Mouse (Mus musculus): ENCODE data around the gene Nfya.

Gene Nfya

DNA sequence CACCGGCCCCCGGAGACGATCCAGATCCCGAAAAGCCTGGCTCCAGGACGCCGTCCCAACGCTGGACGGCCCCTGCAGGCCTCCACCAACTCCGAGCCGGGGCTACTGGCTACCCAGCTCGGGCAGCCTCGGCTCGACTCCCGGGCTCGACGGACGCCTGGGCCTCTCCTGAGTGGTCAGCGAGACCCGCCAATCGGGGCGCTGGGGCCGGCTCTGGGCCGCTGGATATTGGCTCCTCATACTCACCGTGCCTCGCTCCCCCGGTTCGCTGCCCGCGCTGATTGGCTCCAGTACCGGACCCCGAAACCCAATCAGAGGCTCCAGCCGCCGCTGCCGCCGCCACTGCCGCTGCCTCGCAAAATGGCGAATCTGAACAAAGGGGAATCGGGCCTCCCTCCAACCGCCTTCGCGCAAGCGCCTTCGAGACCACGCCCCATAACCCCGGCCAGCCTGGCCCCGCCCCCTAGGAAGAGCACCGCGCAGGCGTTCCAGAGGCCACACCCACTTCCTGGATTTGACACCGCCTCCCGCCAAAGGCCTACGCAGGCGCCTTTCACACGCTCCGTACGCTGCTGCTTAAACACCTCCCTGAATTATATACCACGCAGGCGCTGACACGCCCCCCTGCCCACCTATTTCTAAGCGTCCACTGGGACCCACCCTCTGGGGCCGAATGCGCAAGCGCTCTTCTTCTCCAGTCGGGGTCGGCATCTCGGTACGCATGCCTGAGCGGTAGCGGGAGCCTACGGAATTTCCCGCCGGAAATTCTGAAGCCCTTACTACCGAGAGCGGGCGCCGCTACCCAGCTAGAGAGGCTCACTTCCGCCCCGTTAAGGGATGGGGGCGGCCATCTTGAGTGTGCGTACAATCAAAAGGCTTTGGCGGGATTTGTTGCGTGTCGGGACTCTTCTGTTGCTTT is at the start of gene Nfya, which contains the start of gene Oard1:
Gene Nfya, minus strand, starts transcription at position 527 of the 919 bp plus-strand sequence.
Gene Oard1, plus strand, starts transcription at position 635 of the 919 bp plus-strand sequence.
- DNase-seq = peak; percentile 100

DNA sequence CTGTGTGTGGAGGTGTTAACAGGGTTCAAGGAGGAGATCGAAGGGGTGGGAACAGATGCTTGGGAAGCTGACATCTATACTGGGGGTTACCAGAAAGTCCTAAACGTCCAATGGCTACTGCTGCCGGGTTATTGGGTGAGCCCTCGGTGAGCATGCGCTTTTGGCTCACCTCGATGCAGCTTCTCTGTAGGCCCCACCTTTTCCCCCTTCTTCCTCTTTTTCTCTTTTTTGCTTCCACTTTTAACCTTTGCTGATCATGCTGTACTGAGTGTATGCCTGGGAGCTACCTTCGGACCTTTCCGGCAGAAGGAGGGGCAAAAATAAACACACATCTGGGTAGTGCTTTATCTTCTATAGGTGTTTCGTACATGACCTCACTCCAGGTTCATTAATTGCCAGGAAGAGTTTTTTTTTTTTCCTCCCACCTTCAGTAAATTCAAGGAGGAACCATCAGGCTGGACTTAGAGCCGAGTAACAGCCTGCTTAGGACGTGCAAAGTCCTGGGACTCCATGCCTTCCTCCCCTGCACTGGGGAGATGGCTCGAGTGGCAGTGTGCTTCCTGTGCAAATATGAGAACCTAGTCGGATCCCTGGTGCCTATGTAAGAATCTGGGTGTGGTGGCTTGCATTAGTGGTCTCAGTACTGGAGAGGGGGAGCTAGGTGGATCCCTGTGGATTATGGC is 48.4 kb upstream of the Nfya start:
- DNase-seq = no peak

DNA sequence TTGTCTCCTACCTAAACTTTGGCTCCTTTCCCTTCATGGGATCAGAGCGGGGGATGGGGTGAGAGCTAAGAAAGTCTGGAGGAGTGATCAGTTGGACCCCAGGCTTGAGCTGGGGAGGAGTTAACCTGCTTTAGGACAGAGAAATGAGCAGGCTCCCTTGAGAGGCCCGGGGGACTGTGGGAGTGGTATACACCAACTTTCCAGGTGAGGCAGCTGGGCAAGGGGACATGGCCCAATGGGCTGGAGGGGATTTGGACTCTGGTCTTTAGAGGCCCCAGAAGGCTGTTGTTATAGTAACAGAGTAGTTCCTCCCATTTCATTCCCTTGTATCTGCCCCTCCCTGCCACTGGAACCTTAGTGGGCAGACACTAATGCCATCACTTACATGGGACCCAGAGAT is 46.2 kb upstream of the Nfya start:
- no peak for DNase-seq

DNA sequence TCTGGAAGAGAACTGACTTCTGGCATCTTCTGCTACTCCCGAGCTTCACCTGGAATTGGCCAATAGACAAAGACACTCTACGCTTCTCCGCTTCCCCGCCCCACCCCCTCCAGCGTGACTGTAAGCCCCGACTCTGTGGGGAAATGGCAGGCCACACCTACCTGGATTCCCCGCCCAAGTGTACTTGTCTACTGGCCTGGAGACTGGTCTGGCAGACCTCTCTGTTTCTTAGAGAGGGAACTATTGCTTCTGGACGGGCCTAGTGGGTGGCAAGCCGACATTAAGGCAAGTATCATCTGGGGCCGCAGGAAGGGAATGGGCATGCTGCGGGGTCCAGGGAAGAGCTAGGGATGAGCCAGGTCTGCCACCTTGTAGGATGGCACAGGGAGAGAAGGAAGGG is 45.0 kb upstream of the Nfya start, which contains the start of gene Unc5cl:
Gene Unc5cl, plus strand, starts transcription at position 214 of the 400 bp plus-strand sequence.
- no peak for DNase-seq

DNA sequence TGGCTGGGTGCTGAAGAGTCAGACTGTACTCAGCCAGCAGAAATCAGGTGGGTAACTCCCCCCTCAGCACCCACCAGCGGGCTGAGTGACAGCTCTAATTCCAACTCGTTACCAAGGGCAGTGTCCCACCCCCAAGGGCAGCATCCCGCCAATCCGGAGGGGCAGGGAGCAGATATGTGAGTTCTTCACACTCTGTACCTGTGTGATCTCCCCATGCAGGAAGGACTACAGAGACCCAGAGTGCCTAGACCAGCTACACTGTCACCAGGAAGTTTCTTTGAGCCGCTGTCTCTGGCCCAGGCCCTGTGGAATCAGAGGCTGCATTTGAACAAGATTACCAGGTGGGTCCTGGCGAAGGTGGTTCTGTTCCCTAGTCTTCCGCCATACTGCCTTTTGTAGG is 44.5 kb upstream of the Nfya start:
- DNase-seq = no peak

DNA sequence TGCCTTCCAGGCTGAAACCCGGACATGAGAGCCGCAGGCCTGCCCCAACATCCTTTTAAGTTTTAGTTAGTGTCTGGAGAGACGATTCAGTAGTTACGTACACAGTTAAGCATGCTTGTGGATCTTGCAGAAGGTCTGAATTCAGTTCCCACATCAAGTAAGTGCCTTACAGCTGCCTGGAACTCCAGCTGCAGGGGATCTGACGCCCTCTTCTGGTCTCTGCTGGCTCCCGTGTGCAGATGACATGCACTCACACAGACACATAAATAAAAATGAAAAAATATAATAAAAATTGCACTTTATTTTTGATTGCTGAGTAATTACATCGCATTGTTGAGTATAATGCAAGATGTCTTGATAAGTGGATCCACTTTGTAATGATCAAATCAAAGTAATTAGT is 43.8 kb upstream of the Nfya start:
- DNase-seq = no peak

DNA sequence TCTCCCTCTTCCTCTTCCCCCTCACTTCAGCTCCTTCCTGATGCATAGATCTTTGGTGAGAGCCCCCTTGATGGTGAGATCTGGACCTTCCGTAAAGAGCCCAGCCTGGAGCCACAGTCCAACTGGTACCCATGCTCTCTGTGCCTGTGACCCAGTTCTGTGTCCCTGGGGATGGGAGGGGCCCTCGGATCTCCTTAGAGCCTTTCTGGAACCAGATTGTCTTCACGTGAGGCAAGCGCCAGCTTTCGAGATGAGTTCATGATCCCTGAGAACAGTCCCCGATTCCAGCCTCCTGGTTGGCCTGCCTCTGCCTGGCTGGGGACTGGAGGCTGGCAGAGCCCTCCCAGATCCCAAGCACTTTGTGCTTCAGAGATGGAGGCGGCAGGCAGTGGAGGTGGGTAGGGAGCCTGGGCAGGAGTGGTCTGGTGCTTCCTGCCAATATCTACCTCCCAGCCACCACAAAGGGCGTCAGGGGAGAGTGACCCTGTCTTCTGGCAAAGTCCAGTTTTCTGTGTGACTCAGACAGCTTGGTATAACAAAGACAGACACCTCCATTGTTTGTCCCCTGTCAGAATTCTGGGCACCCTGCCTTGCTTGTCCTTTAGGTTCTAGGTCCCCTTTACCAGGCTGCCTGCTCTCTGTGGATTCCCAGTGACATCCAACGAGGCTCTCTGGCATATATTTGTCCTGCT is 42.2 kb upstream of the Nfya start:
- DNase-seq = no peak

DNA sequence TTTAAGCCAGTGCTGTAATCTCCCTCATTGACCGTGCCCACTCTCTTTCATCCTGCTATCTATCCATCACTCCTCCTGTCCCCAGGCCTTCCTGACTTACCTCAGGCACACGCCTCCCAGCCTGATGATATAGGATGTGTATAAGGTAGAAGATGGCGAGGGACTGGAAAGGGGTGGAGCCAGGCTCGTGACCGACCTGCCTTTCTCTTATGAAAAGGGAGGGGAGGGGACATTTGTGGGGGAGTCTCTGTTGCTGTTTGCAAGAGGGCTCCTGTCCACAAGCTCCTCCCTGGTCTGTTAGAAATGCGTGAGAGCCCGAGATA is 41.6 kb upstream of the Nfya start, which contains the start of gene Tspo2:
Gene Tspo2, minus strand, starts transcription at position 170 of the 323 bp plus-strand sequence.
- no peak for DNase-seq

DNA sequence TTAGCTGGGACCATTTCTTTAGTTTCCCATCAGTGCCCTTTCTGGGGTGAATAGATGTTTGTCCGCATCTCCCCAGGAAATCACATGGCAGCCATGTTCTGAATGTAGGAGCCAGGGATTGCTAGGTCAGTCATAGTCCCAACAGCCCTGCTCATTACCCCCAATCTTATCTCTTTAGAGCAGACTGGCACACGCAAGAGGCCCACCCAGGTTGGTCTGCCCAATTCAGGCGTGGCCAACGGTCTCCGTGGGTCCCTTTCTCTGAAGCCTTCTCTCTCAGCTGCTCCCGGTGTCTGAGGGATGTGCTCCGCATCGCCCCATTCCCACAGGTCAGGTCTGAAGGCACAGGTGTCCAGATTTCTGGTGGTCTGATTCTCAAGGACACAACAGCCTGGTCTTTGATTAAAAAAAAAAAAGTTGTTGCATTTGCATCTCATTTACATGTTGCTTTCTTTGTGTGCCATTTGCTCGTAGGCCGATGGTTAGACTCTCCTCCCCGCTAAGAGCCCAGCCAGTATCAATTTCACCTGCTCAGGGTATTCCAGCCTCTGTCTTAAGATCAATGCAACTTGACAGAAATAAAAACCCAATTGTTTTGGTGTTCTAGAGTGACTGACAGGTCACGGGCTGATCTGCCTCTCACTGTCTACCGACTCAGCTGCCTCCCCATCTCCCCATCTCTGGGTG is 41.1 kb upstream of the Nfya start:
- no peak for DNase-seq

DNA sequence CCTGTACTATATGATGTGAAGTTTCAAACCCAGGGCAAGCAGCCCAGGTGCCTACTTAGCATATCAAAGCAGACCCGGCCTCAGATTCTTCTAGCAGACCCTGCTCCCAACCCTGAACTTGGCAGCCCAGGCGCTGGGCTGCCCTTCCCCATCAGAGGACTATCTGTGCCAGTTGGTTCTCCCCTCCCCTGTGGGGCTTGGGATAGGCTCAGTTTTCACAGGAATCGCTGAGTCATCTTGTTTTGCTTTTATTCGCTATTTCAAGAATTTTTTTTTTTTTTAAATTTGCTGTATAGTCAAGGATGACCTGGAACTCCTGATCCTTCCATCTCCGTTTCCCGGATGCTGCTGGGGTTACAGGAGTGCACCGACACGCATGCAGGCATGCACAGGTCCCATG is 38.0 kb upstream of the Nfya start:
- no peak for DNase-seq

DNA sequence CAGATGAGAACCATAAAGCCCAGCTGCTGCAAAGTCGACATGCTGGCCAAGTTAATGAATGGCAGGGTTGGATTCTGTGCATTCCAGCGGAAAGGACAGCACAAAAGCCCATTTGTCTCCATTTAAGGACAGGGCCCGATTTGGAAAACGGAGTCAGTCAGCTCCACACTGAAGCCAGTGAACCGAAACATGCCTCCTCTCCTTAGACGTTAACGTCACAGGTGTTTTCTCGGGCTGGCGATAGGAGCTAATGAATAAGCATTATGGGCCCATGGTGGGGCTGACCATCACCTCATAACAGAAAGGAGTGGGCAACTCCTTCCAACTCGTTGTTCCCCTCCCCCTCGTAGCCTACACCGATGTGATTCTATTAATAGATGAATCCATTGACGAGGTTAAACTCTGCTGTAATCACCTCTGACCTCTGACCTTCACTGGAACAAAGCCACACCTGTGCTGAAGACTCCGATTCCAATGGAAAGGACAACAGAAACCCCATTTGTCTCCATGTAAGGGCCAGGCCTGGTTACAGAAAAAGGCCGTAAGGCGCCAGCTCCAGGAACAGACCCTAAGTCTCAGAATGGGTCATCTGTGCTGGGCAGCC is 33.9 kb upstream of the Nfya start:
- no peak for DNase-seq

DNA sequence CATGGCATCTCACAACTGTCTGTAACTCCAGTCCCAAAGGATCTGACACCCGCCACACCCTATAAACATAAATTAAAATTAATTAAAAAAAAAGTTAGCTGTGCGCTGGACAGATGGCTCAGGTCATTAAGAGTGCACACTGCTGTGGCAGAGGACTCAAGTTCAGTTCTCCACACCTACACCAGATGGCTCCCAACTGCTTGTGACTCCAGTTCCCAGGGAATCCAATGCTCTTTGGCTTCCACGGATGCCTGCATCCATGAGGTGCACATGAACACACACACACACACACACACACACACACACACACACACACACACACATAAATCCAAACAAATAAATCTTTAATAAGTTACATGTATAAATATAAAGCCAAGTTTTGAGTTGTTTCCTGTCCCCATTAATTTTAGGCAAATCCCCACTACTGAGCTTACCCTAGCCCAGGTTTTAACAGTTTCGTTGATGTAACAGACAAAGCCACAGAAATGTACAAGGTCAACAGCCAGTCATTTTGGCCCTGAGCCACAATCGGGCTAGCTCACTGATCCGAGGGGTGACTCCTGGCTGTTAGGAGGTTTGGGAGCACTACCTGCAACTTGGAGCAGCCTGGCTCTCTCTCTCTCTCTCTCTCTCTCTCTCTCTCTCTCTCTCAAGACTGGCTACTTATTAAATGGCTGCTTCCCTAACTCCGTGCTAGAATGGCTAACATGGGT is 33.2 kb upstream of the Nfya start:
- no peak for DNase-seq

DNA sequence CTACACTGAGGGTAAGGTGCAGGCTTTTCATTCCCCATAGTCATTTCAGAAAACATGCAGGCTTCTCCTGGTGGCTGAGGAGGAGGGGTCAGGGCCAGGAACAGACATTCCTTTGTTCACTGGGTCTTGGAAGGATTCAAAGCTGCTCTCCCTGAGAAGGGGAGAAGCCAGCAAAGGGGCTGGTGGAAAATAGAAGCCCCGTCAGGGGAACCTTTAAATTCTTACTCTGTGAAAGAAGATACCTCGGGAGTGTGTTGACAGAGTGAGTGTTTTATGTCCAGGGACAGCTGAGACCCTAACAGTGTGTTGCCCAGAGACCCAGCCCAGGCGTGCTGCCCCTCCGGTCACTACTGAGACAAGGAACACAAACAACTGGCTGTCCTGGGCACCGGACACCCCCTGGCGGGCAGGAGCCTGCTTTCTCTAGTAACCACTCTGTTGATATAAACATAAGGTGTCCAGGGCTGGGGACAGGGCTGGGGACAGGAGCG is 27.8 kb upstream of the Nfya start:
- no peak for DNase-seq

DNA sequence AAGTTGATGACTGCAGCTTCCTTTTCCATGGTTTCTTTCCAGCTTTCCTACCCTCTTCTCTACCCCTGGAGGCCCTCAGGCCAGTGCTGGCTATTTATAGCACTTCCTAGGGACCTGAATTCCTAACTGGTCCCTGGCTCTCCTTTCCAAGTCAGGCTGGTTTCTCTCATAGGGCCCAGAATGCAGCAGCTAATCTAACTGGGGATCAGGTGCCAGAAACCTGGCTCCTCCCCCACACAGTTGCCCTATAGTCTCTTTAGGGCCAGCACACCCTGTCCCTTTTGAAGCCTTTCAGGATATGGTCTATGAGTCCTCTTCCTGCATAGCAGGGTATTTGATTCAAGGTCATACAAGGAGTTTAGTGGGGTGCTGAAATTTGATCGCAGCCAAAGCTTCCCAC is 26.8 kb upstream of the Nfya start:
- no peak for DNase-seq

DNA sequence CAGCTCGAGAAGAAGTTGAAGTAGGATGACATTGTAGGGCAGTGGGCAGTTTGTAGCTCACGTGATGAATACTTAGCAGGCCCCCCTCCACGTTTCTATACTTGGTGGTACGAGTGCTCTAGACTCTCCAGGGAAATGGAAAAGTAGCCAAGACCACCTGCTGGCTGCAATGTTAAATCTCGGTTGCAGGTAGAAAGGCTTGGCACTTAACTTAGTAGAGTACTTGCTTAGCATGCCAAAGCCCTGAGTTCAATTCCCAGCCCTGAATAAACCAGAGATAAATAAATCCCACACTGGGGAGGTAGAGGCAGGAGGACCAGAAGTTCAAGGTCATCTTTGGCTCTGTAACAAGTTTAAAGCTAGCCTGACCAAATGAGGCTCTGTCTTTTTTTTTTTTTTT is 24.8 kb upstream of the Nfya start:
- no peak for DNase-seq

DNA sequence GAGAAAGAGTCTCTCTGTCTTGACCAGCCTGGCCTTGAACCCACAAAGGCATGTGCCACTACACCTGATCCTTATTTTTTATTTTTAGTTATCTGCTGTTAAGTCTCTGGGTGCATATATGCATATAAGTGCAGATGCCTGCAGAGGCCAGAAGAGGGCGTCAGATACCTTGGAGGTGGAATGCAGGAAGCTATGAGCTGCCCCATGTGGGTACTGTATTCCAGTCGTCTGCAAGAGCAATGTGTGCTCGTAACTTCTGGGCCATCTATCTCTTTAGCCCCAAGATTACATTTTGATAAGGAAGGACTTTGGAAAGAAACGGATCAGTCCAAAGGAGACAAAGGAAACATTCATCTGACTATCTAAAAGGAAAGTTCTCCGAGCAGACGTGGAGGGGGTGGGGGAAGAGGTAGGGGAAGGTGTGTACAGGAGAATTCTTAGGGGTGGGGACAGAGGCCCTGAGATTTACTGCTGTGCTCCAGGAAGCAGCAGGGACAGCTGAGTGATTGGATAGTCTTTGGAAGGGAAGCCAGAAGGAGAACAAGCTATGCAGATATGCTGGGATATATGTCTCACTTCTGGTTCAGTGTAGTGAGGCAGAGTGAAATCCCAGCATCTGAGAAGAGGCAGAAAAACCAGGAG is 24.1 kb upstream of the Nfya start:
- no peak for DNase-seq

DNA sequence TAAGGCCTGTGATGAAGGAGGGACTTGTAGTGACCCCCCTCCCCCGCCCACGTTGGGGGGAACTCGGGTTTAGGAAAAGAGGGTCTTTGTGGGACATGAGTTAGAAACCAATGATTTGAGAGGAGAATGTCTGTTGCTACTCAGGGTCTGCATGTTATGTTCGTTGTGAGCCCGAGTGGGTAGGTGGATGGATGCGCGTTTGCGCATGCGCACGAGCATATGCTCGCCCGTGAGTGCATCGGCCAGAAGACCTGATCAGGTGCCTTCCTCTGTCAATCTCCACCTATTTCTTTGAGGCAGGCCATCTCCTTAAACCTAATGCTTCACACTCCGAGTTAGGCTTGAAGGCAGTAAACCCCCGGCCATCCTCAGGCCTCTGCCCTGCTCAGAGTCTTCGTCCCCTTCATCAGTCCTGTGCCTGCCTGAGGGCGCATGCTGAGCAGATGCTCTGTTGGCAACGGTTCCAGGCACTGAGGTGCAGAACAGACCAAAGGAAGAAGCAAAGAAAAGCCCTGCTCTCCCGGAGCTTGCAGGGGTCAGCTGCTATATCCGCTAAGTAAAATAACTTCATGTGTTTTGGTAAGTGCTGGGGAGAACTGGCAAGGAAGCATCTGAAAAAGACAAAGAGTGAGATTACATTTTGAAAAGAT is 23.4 kb upstream of the Nfya start:
- peak; percentile 10 for DNase-seq

DNA sequence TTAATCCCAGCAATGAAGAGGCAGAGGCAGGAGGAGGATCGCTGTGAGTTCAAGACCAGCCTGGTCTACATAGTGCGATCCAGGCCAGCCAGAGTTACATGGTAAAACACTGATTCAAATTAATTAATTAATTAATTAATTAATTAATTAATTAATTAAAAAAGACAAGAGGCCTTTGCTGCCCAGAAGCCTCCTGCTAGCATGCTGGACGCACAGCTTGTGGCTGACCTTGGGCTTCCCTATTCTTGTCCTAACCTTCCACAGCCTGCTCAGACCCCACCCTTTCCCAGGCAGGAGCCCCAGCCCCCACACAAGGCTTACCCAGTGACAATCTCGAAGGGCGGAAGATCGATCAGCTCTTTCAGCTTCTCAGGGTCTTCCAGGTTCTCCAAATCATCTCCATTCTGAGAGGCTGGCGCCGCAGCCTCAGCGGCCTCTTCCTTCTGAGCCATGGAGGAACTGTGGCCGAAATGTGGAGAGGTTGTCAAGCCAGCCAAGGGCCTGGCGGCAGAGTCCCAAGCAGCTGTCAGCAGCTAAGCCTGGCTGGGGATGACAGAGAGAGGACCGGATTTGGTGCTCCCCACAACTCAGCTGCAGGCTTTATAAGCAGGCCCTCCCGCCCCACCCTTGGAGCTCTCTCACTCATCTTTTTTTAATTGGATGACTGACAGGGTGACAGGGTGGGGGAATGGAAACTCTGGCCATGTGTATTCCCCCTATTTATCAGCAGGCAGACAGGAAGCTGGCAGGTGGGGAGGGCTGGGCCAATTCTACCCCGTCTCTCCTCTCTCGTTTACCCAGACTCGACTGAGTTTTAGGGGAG is 22.7 kb upstream of the Nfya start, which contains the start of gene Apobec2:
Gene Apobec2, minus strand, starts transcription at position 773 of the 823 bp plus-strand sequence.
- DNase-seq = no peak

DNA sequence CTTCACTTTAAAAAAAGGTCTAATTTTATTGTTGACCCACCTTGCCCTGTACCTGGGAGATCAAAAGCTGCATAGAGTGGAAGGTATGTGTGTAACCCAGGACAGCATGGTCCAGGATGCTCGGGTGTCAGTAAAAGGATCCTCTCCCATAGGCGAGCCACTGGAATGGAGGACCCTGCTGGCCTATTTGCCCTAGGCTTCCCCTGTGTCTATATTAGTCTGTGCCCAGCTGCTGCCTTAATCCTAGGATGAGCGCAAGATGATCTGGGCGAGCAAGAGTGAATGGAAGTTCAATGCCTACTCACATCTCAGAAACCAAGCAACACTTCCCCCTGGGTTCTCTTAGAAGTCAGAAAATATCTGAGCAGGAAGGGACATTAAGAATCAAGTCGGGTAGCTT is 21.3 kb upstream of the Nfya start:
- no peak for DNase-seq

DNA sequence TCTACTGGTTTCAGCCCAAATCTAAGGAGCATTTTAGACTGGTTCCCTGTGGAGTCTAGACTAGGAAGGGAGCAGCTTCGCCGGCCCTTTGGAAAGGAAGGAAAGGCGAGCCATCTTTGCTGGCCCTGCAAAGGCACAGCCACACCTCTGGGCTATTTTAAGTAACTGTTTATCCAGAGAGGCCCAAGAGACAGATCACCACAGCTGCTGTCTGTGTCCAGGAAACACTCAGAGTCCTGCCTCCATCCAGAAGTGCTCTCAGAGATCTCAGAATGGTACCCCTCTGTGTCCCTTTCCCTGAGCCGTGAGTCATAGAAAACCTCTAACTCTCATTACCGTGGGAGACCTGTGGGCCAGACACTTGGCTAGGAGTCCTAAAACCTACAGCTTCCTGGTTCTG is 20.7 kb upstream of the Nfya start:
- DNase-seq = no peak
